Mouse (Mus musculus) thymus, adult 2 months (tissue): ENCODE data around the gene Dpm3.

ENCODE experiments used
- CTCF ChIP-seq: fragments of 200-500 bp; IDR thresholded peaks from 2 replicates; pipeline ENCODE4 v1.5.1; 2012; ENCODE audit warnings: mild to moderate bottlenecking, control low read depth, low read length, moderate library complexity, borderline replicate concordance; ENCODE audit not compliant: control insufficient read depth, poor library complexity, insufficient read depth; ENCODE audit errors: extremely low read depth
- POLR2A ChIP-seq: fragments of 200-500 bp; IDR thresholded peaks from 2 replicates; pipeline ENCODE4 v1.6.1; 2012; ENCODE audit warnings: mild to moderate bottlenecking, low read length, control low read depth, moderate library complexity; ENCODE audit not compliant: control insufficient read depth, poor library complexity, insufficient read depth; ENCODE audit errors: extremely low read depth

GRCm38 (mm10) chr3:89292303-89292702 lies 33.1 kb downstream of the Dpm3 start:
- TF ChIP-seq CTCF, result no peak
- no peak for TF ChIP-seq POLR2A
